Mouse (Mus musculus): ENCODE data around the gene Dvl1. TPM values are rescaled to one million over a fixed set of nuclear protein-coding genes. Genes with fewer than 3 reads are reported as not detected.

Gene Dvl1
- polyA plus RNA-seq, 1 experiment from 2014 or later, result 14.6 TPM

- peaks cover 36% of the 10 kb centered on the region for H3K36me3 ChIP-seq
- H3K27ac ChIP-seq (replicated peaks), result peak overlapping the region; percentile 85
- H3K9me3 ChIP-seq, result no peaks in the 10 kb centered on the region
- peak overlapping the region; percentile 100 for H3K4me2 ChIP-seq
- H3K9ac ChIP-seq, result peak overlapping the region; percentile 41; the same call in 1 of the 2 replicates
- no peaks in the 10 kb centered on the region for H3K27me3 ChIP-seq
- H3K4me3 ChIP-seq, result peak overlapping the region; percentile 94
- peaks cover 33% of the 10 kb centered on the region for H3K4me1 ChIP-seq (replicated peaks)
- WGBS, result 57% methylated on average over 8 of the region's 8 CpGs
- ATAC-seq (ENCODE audit: low read depth), result no peak
Observed at GRCm38 (mm10) chr4:155830596-155830995, 16.6 kb upstream of the Dvl1 start.

- peak within 1 kb of the TSS; percentile 100 for H3K4me2 ChIP-seq
- peak within 1 kb of the TSS; percentile 92 for H3K9ac ChIP-seq
- ATAC-seq (ENCODE audit: low read depth), result peak; percentile 91
- under 1% methylated on average over 49 of the region's 49 CpGs for WGBS
- H3K36me3 ChIP-seq, result peaks cover 33% of the 10 kb centered on the region
- H3K4me1 ChIP-seq (replicated peaks), result peaks cover 33% of the 10 kb centered on the region
- no peaks in the 10 kb centered on the region for H3K27me3 ChIP-seq
- peak within 1 kb of the TSS; percentile 85 for H3K27ac ChIP-seq (replicated peaks)
- peak within 1 kb of the TSS; percentile 94 for H3K4me3 ChIP-seq
- no peaks in the 10 kb centered on the region for H3K9me3 ChIP-seq
Observed at GRCm38 (mm10) chr4:155831205-155831766, 15.9 kb upstream of the Dvl1 start, which contains the start of gene Aurkaip1. Gene Aurkaip1, plus strand, starts transcription at chr4:155831272.

GRCm38 (mm10) chr4:155831831-155832230 lies 15.4 kb upstream of the Dvl1 start:
- peak overlapping the region; percentile 100 for H3K4me2 ChIP-seq
- H3K9ac ChIP-seq, result peak overlapping the region; percentile 92
- WGBS, result 1% methylated on average over 25 of the region's 25 CpGs
- peaks cover 33% of the 10 kb centered on the region for H3K4me1 ChIP-seq (replicated peaks)
- H3K9me3 ChIP-seq, result no peaks in the 10 kb centered on the region
- peak overlapping the region; percentile 85 for H3K27ac ChIP-seq (replicated peaks)
- H3K27me3 ChIP-seq, result no peaks in the 10 kb centered on the region
- H3K4me3 ChIP-seq, result peak overlapping the region; percentile 94
- peaks cover 28% of the 10 kb centered on the region for H3K36me3 ChIP-seq
- ATAC-seq (ENCODE audit: low read depth), result no peak

- peak overlapping the region; percentile 94 for H3K4me3 ChIP-seq
- H3K9ac ChIP-seq, result peak overlapping the region; percentile 92
- H3K4me2 ChIP-seq, result peak overlapping the region; percentile 100
- peaks cover 23% of the 10 kb centered on the region for H3K36me3 ChIP-seq
- no peak for ATAC-seq (ENCODE audit: low read depth)
- H3K27me3 ChIP-seq, result no peaks in the 10 kb centered on the region
- 54% methylated on average over 10 of the region's 10 CpGs for WGBS
- H3K4me1 ChIP-seq (replicated peaks), result peaks cover 33% of the 10 kb centered on the region
- no peaks in the 10 kb centered on the region for H3K9me3 ChIP-seq
- H3K27ac ChIP-seq (replicated peaks), result peak overlapping the region; percentile 85; the same call in 1 of the 2 replicates
Observed at GRCm38 (mm10) chr4:155832321-155832720, 14.9 kb upstream of the Dvl1 start.

GRCm38 (mm10) chr4:155833234-155833633 lies 14.0 kb upstream of the Dvl1 start:
- H3K4me2 ChIP-seq, result peak overlapping the region; percentile 100; the same call in 1 of the 2 replicates
- no peak for ATAC-seq (ENCODE audit: low read depth)
- 0 out of 2 replicates have a peak overlapping the region, but pooled peaks have one; percentile 92 for H3K9ac ChIP-seq
- H3K27me3 ChIP-seq, result no peaks in the 10 kb centered on the region
- whole genome bisulfite sequencing, result 89% methylated on average over 4 of the region's 4 CpGs
- H3K4me3 ChIP-seq, result no peak overlapping the region
- no peak overlapping the region for H3K27ac ChIP-seq (replicated peaks)
- peaks cover 13% of the 10 kb centered on the region; the same call in 1 of the 2 replicates for H3K36me3 ChIP-seq
- H3K9me3 ChIP-seq, result no peaks in the 10 kb centered on the region
- H3K4me1 ChIP-seq (replicated peaks), result peaks cover 33% of the 10 kb centered on the region

GRCm38 (mm10) chr4:155833836-155834235 lies 13.4 kb upstream of the Dvl1 start:
- no peak overlapping the region for H3K4me3 ChIP-seq
- no peaks in the 10 kb centered on the region for H3K27me3 ChIP-seq
- H3K9ac ChIP-seq, result no peak overlapping the region
- no peak overlapping the region for H3K4me2 ChIP-seq
- peaks cover 10% of the 10 kb centered on the region; the same call in 1 of the 2 replicates for H3K36me3 ChIP-seq
- peaks cover 33% of the 10 kb centered on the region for H3K4me1 ChIP-seq (replicated peaks)
- ATAC-seq (ENCODE audit: low read depth), result peak; percentile 34; the same call in 1 of the 2 replicates
- peak overlapping the region; percentile 84 for H3K27ac ChIP-seq (replicated peaks)
- no peaks in the 10 kb centered on the region for H3K9me3 ChIP-seq
- 38% methylated on average over 2 of the region's 2 CpGs for WGBS

- no peak for ATAC-seq (ENCODE audit: low read depth)
- H3K9ac ChIP-seq, result no peak overlapping the region
- 82% methylated on average over 11 of the region's 11 CpGs for WGBS
- no peaks in the 10 kb centered on the region for H3K9me3 ChIP-seq
- peaks cover 45% of the 10 kb centered on the region for H3K4me1 ChIP-seq (replicated peaks)
- 0 out of 2 replicates have a peak overlapping the region, but pooled peaks have one; percentile 1 for H3K27ac ChIP-seq (replicated peaks)
- no peak overlapping the region for H3K4me2 ChIP-seq
- no peak overlapping the region for H3K4me3 ChIP-seq
- peaks cover 22% of the 10 kb centered on the region for H3K27me3 ChIP-seq
- peaks cover 12% of the 10 kb centered on the region for H3K36me3 ChIP-seq
Observed at GRCm38 (mm10) chr4:155837404-155838010, 9.7 kb upstream of the Dvl1 start.

GRCm38 (mm10) chr4:155838187-155839153 lies 8.7 kb upstream of the Dvl1 start:
- H3K36me3 ChIP-seq, result peaks cover 5% of the 10 kb centered on the region
- no peak for ATAC-seq (ENCODE audit: low read depth)
- H3K9ac ChIP-seq, result no peak overlapping the region
- WGBS, result 65% methylated on average over 8 of the region's 8 CpGs
- no peaks in the 10 kb centered on the region for H3K9me3 ChIP-seq
- no peak overlapping the region for H3K4me3 ChIP-seq
- peaks cover 26% of the 10 kb centered on the region for H3K27me3 ChIP-seq
- peaks cover 36% of the 10 kb centered on the region for H3K4me1 ChIP-seq (replicated peaks)
- no peak overlapping the region for H3K4me2 ChIP-seq
- H3K27ac ChIP-seq (replicated peaks), result 0 out of 2 replicates have a peak overlapping the region, but pooled peaks have one; percentile 46

GRCm38 (mm10) chr4:155839483-155839910 lies 7.7 kb upstream of the Dvl1 start, which contains the start of gene Mxra8:
Gene Mxra8, plus strand, starts transcription at chr4:155839680.
- no peaks in the 10 kb centered on the region for H3K9me3 ChIP-seq
- peak within 1 kb of the TSS; percentile 46; the same call in 1 of the 2 replicates for H3K27ac ChIP-seq (replicated peaks)
- H3K36me3 ChIP-seq, result peaks cover 3% of the 10 kb centered on the region; the same call in 1 of the 2 replicates
- WGBS, result 2% methylated on average over 16 of the region's 16 CpGs
- H3K27me3 ChIP-seq, result peaks cover 26% of the 10 kb centered on the region
- H3K4me3 ChIP-seq, result peak within 1 kb of the TSS; percentile 38
- peak within 1 kb of the TSS; percentile 60 for H3K4me2 ChIP-seq
- peak within 1 kb of the TSS; percentile 64 for H3K9ac ChIP-seq
- peaks cover 26% of the 10 kb centered on the region for H3K4me1 ChIP-seq (replicated peaks)
- peak; percentile 54 for ATAC-seq (ENCODE audit: low read depth)

- WGBS, result 10% methylated on average over 8 of the region's 8 CpGs
- Histone ChIP-seq H3K27me3 (peaks cover 26% of the 10 kb centered on the region), H3K27ac (replicated peaks) (peak overlapping the region; percentile 38; the same call in 1 of the 2 replicates), H3K36me3 (peaks cover 3% of the 10 kb centered on the region; the same call in 1 of the 2 replicates), H3K4me3 (peak overlapping the region; percentile 38), H3K4me2 (peak overlapping the region; percentile 60), H3K9ac (peak overlapping the region; percentile 64), H3K9me3 (no peaks in the 10 kb centered on the region), H3K4me1 (replicated peaks) (peaks cover 26% of the 10 kb centered on the region)
- ATAC-seq (ENCODE audit: low read depth), result peak; percentile 32; the same call in 1 of the 2 replicates
Observed at GRCm38 (mm10) chr4:155840076-155841002, 6.9 kb upstream of the Dvl1 start.

Data from neural tube, embryonic 13.5 days (tissue).